Mouse (Mus musculus): ENCODE data around the gene Nfia. TPM values are rescaled to one million over a fixed set of nuclear protein-coding genes. Genes with fewer than 3 reads are reported as not detected.

Gene Nfia
- polyA plus RNA-seq, 1 experiment from 2014 or later, result 19.9 TPM

DNA sequence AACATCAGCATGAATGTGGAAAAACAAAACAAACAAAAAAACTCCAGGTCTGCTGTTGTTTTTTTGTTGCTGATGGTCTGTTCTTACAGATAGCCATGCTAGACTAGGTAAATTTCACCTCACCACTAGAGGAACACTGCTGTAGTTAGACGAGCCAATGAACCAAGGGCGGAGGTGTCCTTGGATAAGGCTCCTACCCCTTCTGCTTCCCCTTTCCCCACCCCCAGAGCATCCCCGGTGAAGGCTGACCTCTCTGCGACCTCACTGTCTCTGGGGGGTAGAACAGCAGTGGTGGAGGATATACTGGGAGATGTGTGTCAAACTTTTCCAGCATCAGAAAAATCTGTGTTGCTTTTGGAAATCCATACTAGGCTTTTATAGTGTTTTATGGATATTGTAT lies 7.9 kb upstream of the Nfia start:
- Histone ChIP-seq H3K27me3 (ENCODE audit: insufficient read depth, low read length) (peaks cover 3% of the 10 kb centered on the region; the same call in 1 of the 2 replicates), H3K9me3 (ENCODE audit: low read length) (no peaks in the 10 kb centered on the region), H3K36me3 (ENCODE audit: insufficient read depth, low read length) (no peaks in the 10 kb centered on the region), H3K4me2 (replicated peaks; ENCODE audit: low read depth, low read length) (no peak overlapping the region), H3K4me3 (ENCODE audit: low read length) (no peak overlapping the region), H3K27ac (ENCODE audit: low read length) (no peak overlapping the region), H3K4me1 (ENCODE audit: insufficient read depth, low read length) (peaks cover 14% of the 10 kb centered on the region; the same call in 1 of the 2 replicates), H3K9ac (replicated peaks; ENCODE audit: low read length) (no peak overlapping the region)
- peak; percentile 31; the same call in 1 of the 2 replicates for ATAC-seq (ENCODE audit: low FRiP score, low TSS enrichment)
- 35% methylated on average over 4 of the region's 4 CpGs for WGBS

DNA sequence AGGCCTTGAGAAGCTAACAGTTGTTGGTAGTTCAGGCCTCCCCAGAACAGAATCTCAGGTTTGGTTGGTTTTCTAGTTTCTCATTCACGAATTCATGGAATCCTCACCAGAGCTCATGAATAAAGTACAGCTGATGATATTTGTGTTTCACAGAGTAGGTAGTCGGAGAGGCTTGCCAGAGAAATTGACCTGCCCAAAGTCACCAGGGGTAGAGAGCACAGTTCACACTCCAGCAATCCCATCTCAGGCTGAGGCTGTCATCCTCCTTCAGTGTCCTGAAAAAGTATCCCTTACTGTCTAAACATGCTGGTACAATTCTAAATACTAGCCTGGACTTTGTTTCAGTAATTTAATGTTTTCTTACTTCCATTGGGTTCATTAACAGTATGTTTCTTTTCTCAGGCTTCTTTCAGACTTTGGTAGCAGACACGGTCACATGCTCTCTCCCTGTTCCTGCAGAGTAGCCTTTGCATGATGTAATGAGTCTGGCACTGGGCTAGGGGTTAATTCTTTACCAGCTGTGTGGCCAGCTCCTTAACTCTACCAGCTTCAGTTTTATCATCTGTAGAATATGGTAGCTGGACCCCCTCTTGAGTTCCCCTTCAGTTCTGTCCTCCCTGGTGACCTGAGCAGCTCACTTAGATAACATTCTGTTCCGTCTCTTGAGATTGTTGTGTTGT lies 7.1 kb upstream of the Nfia start:
- peak; percentile 90 for ATAC-seq (ENCODE audit: low FRiP score, low TSS enrichment)
- 53% methylated on average over 4 of the region's 4 CpGs for WGBS
- no peak overlapping the region for H3K9ac ChIP-seq (replicated peaks; ENCODE audit: low read length)
- H3K36me3 ChIP-seq (ENCODE audit: insufficient read depth, low read length), result no peaks in the 10 kb centered on the region
- H3K9me3 ChIP-seq (ENCODE audit: low read length), result no peaks in the 10 kb centered on the region
- no peak overlapping the region for H3K4me2 ChIP-seq (replicated peaks; ENCODE audit: low read depth, low read length)
- no peak overlapping the region for H3K27ac ChIP-seq (ENCODE audit: low read length)
- H3K27me3 ChIP-seq (ENCODE audit: insufficient read depth, low read length), result peaks cover 3% of the 10 kb centered on the region; the same call in 1 of the 2 replicates
- H3K4me1 ChIP-seq (ENCODE audit: insufficient read depth, low read length), result peaks cover 14% of the 10 kb centered on the region; the same call in 1 of the 2 replicates
- no peak overlapping the region for H3K4me3 ChIP-seq (ENCODE audit: low read length)

DNA sequence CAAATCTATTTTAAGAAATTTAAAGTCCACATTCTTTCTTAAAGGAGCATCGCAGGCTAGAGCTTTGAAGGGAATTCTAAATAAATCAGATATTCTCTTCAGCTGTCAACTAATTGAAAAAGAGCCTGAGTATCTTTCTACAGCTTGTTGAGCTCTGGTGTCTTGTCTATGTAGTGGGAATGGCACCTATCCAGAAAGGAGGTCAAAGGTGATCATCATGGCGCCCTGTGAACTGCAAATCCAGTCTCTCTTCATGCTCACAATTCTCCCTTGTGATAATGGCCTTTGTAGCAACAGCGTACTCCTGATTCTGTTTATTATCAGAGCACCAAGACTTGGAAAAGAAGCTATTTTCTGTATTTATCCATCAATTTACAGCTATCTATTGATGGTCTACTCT lies 6.4 kb upstream of the Nfia start:
- no peak overlapping the region for H3K4me3 ChIP-seq (ENCODE audit: low read length)
- H3K27me3 ChIP-seq (ENCODE audit: insufficient read depth, low read length), result peaks cover 3% of the 10 kb centered on the region; the same call in 1 of the 2 replicates
- H3K4me2 ChIP-seq (replicated peaks; ENCODE audit: low read depth, low read length), result no peak overlapping the region
- no peaks in the 10 kb centered on the region for H3K9me3 ChIP-seq (ENCODE audit: low read length)
- H3K36me3 ChIP-seq (ENCODE audit: insufficient read depth, low read length), result no peaks in the 10 kb centered on the region
- ATAC-seq (ENCODE audit: low FRiP score, low TSS enrichment), result no peak
- H3K4me1 ChIP-seq (ENCODE audit: insufficient read depth, low read length), result peaks cover 14% of the 10 kb centered on the region; the same call in 1 of the 2 replicates
- H3K9ac ChIP-seq (replicated peaks; ENCODE audit: low read length), result no peak overlapping the region
- WGBS, result 88% methylated on average over 3 of the region's 3 CpGs
- no peak overlapping the region for H3K27ac ChIP-seq (ENCODE audit: low read length)

GRCm38 (mm10) chr4:97767025-97767424 lies 5.5 kb upstream of the Nfia start:
- Histone ChIP-seq H3K9ac (replicated peaks; ENCODE audit: low read length) (no peak overlapping the region), H3K9me3 (ENCODE audit: low read length) (no peaks in the 10 kb centered on the region), H3K36me3 (ENCODE audit: insufficient read depth, low read length) (no peaks in the 10 kb centered on the region), H3K27ac (ENCODE audit: low read length) (no peak overlapping the region), H3K4me1 (ENCODE audit: insufficient read depth, low read length) (peaks cover 19% of the 10 kb centered on the region; the same call in 1 of the 2 replicates), H3K4me2 (replicated peaks; ENCODE audit: low read depth, low read length) (no peak overlapping the region), H3K27me3 (ENCODE audit: insufficient read depth, low read length) (no peaks in the 10 kb centered on the region; the same call in 1 of the 2 replicates), H3K4me3 (ENCODE audit: low read length) (no peak overlapping the region)
- no peak for ATAC-seq (ENCODE audit: low FRiP score, low TSS enrichment)
- WGBS, result 80% methylated on average over 4 of the region's 4 CpGs

DNA sequence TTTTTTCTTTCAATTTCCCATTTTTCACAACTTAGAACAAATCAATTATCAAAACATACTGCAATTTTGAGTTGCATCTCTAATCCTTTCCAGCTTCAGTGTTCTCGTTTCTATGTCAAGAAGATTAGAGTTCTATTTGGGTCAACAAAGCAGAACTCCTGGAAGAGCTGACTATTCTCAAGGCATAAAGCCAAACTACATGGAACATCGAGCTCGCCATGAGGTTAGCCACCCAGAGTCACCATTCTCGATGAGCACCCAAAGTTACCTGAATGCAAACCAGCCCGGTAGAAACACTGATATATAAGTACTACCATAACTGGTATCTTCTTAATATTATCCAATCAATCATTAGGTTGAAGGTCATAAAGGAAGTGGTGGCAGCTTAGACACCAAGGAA lies 5.0 kb upstream of the Nfia start:
- Histone ChIP-seq H3K27me3 (ENCODE audit: insufficient read depth, low read length) (no peaks in the 10 kb centered on the region; the same call in 1 of the 2 replicates), H3K4me2 (replicated peaks; ENCODE audit: low read depth, low read length) (no peak overlapping the region), H3K4me3 (ENCODE audit: low read length) (no peak overlapping the region), H3K9ac (replicated peaks; ENCODE audit: low read length) (no peak overlapping the region), H3K4me1 (ENCODE audit: insufficient read depth, low read length) (peaks cover 19% of the 10 kb centered on the region; the same call in 1 of the 2 replicates), H3K36me3 (ENCODE audit: insufficient read depth, low read length) (no peaks in the 10 kb centered on the region), H3K9me3 (ENCODE audit: low read length) (no peaks in the 10 kb centered on the region), H3K27ac (ENCODE audit: low read length) (no peak overlapping the region)
- 92% methylated on average over 5 of the region's 5 CpGs for WGBS
- no peak for ATAC-seq (ENCODE audit: low FRiP score, low TSS enrichment)

DNA sequence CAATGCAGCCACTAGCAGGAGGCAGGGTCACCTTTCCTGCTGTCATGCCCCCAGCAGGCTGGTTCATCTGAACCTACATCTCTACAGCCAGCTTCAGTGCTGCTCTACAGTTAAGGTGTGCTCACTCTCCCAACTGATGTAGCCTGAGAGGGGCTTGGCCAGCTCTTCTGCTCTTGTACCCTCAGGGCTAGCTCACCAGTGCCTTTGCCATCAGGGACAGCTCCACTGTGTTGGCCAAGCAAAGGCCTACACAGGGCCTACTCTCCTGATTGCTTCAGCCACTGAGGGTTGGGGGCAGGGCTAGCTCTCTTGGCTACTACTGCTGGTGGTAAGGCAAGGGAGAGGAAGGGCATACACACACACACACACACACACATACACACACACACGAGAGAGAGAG lies 2.7 kb upstream of the Nfia start:
- Histone ChIP-seq H3K9ac (replicated peaks; ENCODE audit: low read length) (no peak overlapping the region), H3K4me1 (ENCODE audit: insufficient read depth, low read length) (peaks cover 24% of the 10 kb centered on the region), H3K27ac (ENCODE audit: low read length) (no peak overlapping the region), H3K36me3 (ENCODE audit: insufficient read depth, low read length) (no peaks in the 10 kb centered on the region), H3K4me2 (replicated peaks; ENCODE audit: low read depth, low read length) (no peak overlapping the region), H3K4me3 (ENCODE audit: low read length) (no peak overlapping the region), H3K9me3 (ENCODE audit: low read length) (no peaks in the 10 kb centered on the region), H3K27me3 (ENCODE audit: insufficient read depth, low read length) (peaks cover 11% of the 10 kb centered on the region)
- no peak for ATAC-seq (ENCODE audit: low FRiP score, low TSS enrichment)
- WGBS, result 83% methylated on average over 1 of the region's 1 CpGs

- peak overlapping the region; percentile 48 for H3K4me3 ChIP-seq (ENCODE audit: low read length)
- peak overlapping the region; percentile 65 for H3K4me2 ChIP-seq (replicated peaks; ENCODE audit: low read depth, low read length)
- H3K4me1 ChIP-seq (ENCODE audit: insufficient read depth, low read length), result peaks cover 22% of the 10 kb centered on the region
- no peak for ATAC-seq (ENCODE audit: low FRiP score, low TSS enrichment)
- no peaks in the 10 kb centered on the region for H3K9me3 ChIP-seq (ENCODE audit: low read length)
- peak overlapping the region; percentile 94 for H3K27ac ChIP-seq (ENCODE audit: low read length)
- 13% methylated on average over 5 of the region's 5 CpGs for WGBS
- H3K36me3 ChIP-seq (ENCODE audit: insufficient read depth, low read length), result no peaks in the 10 kb centered on the region
- H3K9ac ChIP-seq (replicated peaks; ENCODE audit: low read length), result peak overlapping the region; percentile 57
- H3K27me3 ChIP-seq (ENCODE audit: insufficient read depth, low read length), result peaks cover 13% of the 10 kb centered on the region
These were observed 1.1 kb upstream of the Nfia start for GRCm38 (mm10) chr4:97771426-97771825.

GRCm38 (mm10) chr4:97772084-97772484 lies 450 bp upstream of the Nfia start:
- Histone ChIP-seq H3K4me3 (ENCODE audit: low read length) (peak overlapping the region; percentile 48), H3K9ac (replicated peaks; ENCODE audit: low read length) (peak overlapping the region; percentile 57), H3K9me3 (ENCODE audit: low read length) (no peaks in the 10 kb centered on the region), H3K4me2 (replicated peaks; ENCODE audit: low read depth, low read length) (peak overlapping the region; percentile 65), H3K4me1 (ENCODE audit: insufficient read depth, low read length) (peaks cover 28% of the 10 kb centered on the region), H3K27ac (ENCODE audit: low read length) (peak overlapping the region; percentile 94), H3K36me3 (ENCODE audit: insufficient read depth, low read length) (no peaks in the 10 kb centered on the region), H3K27me3 (ENCODE audit: insufficient read depth, low read length) (peaks cover 15% of the 10 kb centered on the region)
- under 1% methylated on average over 25 of the region's 25 CpGs for WGBS
- peak; percentile 96 for ATAC-seq (ENCODE audit: low FRiP score, low TSS enrichment)

DNA sequence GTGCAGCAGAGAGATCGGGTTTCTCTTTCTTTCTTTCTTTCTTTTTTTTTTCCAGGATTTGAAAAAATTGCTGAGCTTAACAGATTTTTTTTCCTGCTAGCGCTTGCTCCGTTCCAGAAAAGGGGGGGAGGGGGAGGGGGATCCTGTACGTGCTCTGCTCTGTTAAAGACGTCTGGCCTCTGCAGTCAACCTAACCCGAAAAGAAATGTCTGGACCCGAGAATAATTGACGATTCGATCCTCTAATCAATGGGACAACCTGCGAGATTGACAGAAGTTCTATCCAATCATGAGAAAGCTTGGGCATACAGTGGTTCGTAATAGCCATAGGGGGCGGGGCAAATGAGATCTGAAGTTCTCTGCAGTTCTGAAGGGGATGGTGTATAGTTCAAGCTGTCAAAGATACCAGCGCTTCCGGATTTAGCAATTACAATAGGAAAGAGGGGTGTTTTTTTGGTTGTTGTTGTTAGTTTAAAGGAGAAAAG lies 618 bp downstream of the Nfia start:
- under 1% methylated on average over 14 of the region's 14 CpGs for WGBS
- no peaks in the 10 kb centered on the region for H3K9me3 ChIP-seq (ENCODE audit: low read length)
- H3K36me3 ChIP-seq (ENCODE audit: insufficient read depth, low read length), result no peaks in the 10 kb centered on the region

GRCm38 (mm10) chr4:97773791-97774190 lies 1.3 kb downstream of the Nfia start:
- H3K4me1 ChIP-seq (ENCODE audit: insufficient read depth, low read length), result peaks cover 29% of the 10 kb centered on the region
- no peaks in the 10 kb centered on the region for H3K36me3 ChIP-seq (ENCODE audit: insufficient read depth, low read length)
- no peak for ATAC-seq (ENCODE audit: low FRiP score, low TSS enrichment)
- H3K27ac ChIP-seq (ENCODE audit: low read length), result peak overlapping the region; percentile 80; the same call in 1 of the 2 replicates
- peak overlapping the region; percentile 48; the same call in 1 of the 2 replicates for H3K4me3 ChIP-seq (ENCODE audit: low read length)
- H3K27me3 ChIP-seq (ENCODE audit: insufficient read depth, low read length), result peaks cover 15% of the 10 kb centered on the region
- 57% methylated on average over 2 of the region's 2 CpGs for WGBS
- peak overlapping the region; percentile 65 for H3K4me2 ChIP-seq (replicated peaks; ENCODE audit: low read depth, low read length)
- no peaks in the 10 kb centered on the region for H3K9me3 ChIP-seq (ENCODE audit: low read length)
- no peak overlapping the region for H3K9ac ChIP-seq (replicated peaks; ENCODE audit: low read length)

More for the DNA sequence above, 618 bp downstream of the Nfia start:
- ATAC-seq (ENCODE audit: low FRiP score, low TSS enrichment), result peak; percentile 67
- peak overlapping the region; percentile 65 for H3K4me2 ChIP-seq (replicated peaks; ENCODE audit: low read depth, low read length)
- peaks cover 15% of the 10 kb centered on the region for H3K27me3 ChIP-seq (ENCODE audit: insufficient read depth, low read length)
- H3K27ac ChIP-seq (ENCODE audit: low read length), result peak overlapping the region; percentile 80
- peak overlapping the region; percentile 48 for H3K4me3 ChIP-seq (ENCODE audit: low read length)
- no peak overlapping the region for H3K9ac ChIP-seq (replicated peaks; ENCODE audit: low read length)
- H3K4me1 ChIP-seq (ENCODE audit: insufficient read depth, low read length), result peaks cover 29% of the 10 kb centered on the region

Measured in kidney, embryonic 16.5 days (tissue).